Mouse (Mus musculus) 416B (cell line): ENCODE measurements around the gene Nudcd3.
A peak's percentile ranks its signal among the peaks of the same experiment; 100 is the strongest.

Source experiments
- DNase-seq: peaks from one replicate; pipeline ENCODE4 v3.0.0; 2011; ENCODE audit warnings: low read depth

Gene Nudcd3

DNA sequence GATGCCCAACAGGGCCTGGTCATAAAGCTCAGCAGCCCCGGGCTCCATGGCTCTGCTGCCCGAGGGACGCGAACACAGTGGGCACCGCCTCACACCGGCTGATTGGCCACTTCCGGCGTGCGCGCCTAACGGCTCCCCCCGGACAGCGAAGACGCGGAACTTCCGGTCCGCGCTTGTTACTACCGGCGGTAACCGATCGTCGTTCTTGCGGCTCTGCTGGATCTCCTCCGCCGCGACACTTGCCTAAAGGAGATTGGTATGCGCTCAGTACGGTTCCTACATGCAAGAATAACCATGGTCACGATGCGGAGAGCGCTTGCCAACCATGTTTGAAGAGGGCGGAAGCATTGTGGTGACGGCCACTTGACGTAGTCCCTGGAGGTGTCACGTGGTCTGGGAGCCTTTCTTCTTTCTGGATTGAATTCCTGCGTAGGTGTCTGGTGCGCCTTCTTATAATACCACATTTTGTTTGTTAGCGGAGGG is at the start of gene Nudcd3:
Nudcd3 (minus strand) TSS at position 329 of the 483 bp plus-strand sequence.
- peak; percentile 96 for DNase-seq

DNA sequence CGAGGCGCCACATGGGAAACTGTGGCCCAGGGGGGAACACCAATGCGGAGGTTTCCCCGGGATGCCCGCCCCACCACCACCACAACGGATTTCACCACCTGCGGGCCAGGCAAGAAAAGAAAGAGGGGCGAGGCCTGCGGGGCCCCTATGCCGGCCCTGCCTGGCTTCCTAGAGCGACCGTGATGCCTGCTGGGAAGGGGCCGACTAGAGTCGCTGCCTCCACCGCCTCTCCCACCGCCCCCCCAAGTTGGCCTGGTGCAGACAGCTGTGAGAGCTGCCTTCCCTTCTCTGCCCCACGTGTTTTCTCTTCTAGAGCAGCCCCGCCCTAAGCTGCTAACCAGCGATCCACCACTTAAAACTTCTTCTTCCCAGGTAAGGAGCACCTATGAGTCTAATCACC is 44.5 kb upstream of the Nudcd3 start:
- DNase-seq, result no peak

DNA sequence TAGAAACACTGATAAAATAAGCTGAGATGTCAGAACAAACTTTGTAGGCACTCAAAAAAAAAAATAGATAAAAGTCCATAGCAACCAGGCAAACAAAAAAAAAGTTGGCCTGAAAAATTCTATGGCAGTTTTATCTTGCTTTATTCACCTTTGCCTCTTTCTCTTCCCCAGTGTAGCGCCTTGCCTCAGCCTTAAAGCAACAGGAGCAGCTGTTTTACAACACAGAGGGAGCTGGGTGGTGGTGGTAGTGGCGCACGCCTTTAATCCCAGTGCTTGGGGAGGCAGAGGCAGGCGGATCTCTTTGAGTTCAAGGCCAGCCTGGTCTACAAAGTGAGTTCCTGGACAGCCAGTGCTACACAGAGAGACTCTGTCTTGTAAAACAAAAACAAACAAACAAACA is 32.8 kb upstream of the Nudcd3 start:
- no peak for DNase-seq

DNA sequence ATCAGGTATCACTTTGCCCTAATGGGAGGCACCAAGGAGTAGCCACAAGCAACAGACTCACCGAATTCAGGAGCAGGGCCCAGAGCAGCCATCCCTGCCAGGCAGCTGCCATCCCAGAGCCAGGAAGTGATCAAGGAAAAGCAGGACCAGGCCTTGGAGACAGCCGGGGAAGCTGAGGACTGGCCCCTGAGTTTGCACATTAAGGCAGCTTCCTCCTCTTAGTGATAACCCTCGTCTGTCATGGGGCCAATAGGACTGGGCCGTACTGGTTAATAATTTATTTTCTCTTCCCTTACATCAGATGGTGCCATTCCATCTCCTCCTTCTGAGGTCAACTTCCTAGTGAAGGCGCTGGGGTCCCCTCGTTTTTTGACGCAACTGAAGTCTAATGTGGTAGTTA is 29.8 kb upstream of the Nudcd3 start, which contains the start of gene Npc1l1:
Npc1l1 (minus strand) TSS at position 132 of the 400 bp plus-strand sequence.
- no peak for DNase-seq

DNA sequence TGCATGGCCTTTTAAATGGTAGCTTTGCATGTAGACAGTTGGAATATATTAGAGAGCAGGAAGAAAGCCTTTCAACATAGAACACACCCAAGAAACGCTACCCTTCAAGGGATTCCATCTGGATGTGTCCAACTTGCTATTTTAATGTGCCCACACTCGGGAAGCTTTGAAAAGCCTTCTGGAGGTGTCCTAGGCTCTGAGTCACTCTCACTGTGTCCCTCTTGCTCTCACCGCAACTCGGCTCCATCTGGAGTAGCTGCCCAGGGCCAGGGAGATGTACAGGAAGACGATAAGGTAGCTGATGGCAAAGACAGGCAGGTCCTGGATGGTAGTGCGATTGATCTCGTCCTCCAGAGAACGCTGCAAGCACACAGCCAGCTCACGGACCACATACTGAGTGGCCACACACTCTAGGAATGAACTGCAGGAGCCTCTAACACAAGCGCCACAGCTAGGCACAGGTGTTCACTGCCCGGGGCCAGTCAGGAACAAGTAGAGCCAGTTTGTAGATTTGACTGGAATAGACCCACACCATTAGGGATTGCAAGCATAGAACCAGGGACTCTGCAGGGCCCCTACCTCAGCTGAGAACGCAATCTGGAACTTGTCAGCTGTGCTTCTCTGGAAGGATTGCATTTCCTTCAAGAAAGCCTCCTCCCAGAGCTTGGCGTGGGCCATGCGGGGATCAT is 24.5 kb upstream of the Nudcd3 start:
- DNase-seq, result no peak

DNA sequence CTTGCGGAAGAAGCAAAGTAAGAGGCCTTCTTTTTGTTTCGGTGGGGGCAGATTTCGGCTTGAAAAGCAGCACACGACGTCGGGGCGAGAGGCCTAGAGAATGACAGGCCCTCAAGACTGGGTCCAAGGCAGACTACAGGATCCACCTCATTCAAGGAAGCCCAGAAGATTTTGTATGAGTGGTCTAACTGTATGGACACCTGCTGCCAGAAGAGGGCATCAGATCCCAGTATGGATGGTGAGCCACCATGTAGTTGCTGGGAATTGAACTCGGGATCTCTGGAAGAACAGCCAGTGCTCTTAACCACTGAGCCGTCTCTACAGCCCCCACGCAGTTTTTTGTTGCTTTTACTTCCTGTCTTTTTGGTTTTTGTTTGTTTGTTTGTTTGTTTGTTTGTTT is 22.0 kb upstream of the Nudcd3 start:
- no peak for DNase-seq

DNA sequence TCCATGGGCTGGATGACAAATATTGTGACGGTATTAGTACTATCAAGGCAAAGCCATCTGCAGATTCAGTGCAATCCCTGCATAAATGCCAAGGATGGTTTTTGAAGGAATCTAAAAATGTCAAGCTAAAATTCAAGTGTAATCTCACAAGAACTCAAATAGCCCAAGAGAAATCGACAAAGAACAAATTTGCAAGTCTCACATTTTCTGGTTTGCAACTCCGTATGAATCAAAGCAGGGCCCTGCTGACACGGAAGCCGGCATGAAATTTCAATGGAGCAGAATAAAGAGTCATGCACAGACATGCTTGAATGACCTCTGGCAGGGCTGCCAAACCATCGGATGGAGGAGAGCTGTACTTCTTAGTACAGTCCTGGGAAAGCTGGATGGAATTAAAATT is 19.8 kb upstream of the Nudcd3 start:
- no peak for DNase-seq

DNA sequence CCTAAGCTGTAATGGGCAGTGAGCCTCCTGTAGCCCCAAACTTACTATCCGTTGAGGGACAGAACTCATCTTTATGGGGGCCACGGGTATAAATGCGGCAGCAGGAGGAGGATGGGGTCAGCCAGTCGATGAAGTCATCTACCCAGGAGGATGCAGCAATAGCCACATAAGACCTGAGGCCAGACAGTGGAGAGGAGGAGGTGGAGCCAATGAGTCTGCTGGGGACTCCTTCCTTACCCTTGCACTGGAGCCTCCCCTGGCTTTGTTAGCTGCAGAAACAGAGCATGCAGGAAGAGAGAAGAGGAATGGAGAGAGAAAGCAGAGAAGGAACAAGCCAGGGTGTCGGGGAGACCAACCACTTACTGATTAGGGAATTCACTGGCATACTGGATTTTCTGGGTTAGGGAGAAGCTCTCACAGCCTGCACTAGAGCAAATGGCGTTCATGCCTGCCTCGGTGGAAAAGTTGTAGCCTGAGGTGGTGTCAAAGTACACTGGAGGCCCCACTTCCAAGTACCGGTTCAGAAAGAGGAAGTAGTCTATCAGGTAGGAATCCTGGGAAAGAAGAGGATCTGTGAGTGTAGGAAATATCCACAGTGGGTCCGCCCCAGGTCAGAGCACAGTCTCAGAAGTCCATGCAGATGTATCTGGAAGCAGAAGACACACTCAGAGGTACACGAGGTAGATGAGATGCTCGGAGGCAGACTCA is 18.1 kb upstream of the Nudcd3 start:
- no peak for DNase-seq

DNA sequence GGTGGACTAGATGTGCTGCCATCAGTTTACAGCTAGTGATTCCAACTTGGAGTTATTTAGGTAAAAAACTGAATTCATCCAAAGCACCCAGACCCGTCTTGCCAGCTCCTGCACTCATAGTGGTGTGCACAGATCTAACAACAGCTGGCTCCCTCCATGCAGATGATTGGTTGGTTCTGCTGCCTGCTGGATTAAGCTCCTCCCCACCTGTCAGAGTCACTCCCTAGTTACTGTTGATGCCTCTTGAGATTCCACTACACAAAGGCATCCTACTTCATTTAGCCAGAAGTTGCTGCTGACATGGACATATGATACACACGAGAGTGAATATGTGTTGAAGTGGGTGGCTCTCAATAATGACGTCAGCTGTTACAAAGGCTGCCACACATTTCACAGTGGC is 16.6 kb upstream of the Nudcd3 start:
- DNase-seq, result no peak

DNA sequence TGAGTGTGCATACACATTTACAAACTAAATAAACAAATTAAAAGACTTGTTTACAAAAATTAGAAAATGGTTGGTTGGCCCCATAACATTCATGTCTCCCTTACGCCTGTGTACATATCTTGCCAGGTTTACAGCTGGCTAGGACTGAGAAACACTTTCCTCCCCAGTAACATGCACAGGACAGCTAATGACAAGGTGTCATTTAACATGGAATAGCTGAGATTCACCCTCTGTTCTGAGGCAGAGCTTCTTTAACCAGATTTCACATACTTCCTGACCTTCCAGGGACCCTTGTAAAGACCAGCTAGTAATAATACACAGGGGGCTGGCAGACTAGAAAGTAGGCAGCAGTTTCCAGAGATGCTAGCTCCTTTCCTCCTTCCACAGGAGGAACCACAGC is 7.9 kb upstream of the Nudcd3 start:
- DNase-seq, result no peak

DNA sequence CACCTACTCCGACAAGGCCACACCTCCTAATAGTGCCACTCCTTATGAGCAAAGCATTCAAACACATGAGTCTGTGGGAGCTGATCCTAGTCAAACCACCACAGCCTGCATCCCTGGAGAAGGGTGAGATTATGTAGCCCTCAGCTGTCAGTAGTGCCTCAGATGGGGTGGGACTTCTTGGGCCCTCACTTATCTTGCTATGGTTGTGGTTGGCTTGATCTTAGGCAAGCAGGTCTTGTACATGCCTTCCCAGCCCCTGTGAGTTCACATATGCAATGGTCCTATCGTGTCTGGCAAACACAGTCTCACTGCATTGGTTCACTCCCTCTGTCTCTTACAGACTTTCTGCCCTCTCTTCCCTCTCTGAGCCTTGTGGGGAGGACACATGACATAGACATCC is 6.9 kb upstream of the Nudcd3 start:
- no peak for DNase-seq

DNA sequence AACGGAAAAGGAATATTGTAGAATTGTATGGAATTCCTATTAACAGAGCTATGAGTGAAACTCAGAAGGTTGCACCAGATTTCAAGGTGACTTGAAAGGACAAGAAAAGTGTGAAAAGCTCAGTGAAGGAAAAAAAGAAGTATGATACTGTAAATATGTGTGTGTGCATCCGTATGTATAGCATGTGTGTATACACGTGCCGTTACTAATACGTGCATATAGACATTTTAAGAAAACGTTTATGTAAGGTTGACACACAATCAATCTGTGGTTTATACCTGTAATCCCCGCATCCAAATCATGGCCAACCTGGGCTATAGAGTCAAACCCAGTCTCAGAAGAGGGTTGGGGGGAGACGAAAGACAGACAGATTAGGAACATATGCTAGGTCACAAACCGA is 355 bp upstream of the Nudcd3 start:
- no peak for DNase-seq

DNA sequence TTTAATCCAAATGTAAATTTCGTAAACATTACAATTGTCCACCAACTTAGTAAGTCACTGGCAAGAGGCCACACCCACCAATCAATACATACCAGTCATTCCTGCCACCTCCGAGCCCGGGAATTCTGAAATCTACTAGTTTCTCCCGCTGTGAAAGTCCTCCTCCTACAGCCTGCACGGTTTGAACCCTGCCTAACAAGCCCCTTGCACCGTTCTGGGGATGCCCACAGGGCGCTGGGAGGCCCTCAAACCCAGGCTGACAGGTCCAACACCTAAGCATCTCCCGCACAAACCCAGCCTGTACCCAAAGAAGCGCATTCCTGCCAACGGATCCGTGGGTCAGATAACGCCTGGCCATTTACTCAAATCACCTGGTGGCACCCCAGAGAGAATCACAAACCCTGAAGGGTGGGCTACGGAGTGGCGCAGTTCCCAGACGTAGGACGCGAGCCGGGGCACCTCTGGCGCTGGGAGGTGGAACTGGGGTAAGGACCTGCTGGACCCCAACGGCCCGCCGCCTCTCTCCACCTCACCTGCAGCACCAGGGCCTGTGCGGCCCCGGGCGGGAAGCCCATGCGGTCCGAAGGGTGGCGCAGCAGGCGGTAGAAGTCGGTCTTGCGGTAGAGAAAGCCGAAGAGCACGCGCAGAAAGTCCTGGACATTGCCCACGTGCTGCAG is 667 bp downstream of the Nudcd3 start, which contains the start of gene A730071L15Rik:
A730071L15Rik (plus strand) TSS at position 620 of the 677 bp plus-strand sequence.
- DNase-seq, result no peak

DNA sequence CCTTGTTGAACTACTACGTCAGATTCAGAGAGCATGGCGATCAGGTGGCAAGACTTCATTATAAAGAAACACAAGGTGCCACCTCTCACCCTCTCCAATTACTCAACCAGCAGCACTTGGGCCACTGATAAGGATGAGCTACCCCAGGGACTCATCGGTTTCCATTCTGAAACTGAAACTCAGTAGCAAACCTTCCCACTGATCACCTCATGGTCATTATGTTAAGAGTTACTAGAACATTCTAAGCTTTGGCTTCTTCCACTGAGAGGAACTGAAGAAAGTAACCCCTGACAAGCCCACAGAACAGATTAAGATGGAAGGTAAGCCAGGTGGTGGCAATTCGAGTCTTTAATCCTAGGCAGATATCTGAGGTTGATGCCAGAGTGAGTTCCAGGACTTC is 1.8 kb downstream of the Nudcd3 start:
- no peak for DNase-seq

DNA sequence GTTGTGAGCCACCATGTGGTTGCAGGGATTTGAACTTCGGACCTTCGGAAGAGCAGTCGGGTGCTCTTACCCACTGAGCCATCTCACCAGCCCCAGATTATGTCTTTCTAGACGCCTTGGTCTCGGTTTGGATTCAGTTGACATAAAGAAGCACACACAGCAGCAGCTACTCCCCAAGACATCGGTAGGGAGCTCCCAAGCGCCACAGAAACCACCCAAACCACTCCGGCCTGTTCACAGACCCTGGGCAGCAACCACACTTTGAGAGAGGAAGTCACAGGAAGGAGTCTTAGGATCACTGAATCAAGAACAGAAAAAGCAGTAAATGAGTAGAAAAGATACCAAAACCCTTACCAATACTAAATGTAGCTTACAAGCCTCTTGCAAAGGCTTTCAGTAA is 3.4 kb downstream of the Nudcd3 start:
- DNase-seq, result peak; percentile 82

DNA sequence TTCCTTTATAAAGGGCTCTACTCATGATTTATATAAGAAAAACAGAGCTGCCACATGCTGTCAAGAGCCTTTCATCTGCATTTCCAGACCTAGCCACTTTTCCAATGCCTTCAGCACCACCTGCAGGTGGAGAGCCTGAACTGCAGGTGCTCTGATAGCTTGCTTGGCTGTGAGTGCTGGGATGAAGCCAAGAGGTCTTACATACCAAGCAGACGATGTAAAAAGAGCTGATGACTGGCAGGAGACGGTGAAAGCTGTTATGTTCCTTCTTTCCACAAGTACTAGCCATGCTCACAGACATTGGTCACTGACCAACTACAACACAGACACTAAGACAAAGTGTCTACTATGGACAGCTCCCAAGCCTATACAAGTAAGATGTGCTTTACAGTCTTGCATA is 12.3 kb downstream of the Nudcd3 start:
- peak; percentile 91 for DNase-seq

DNA sequence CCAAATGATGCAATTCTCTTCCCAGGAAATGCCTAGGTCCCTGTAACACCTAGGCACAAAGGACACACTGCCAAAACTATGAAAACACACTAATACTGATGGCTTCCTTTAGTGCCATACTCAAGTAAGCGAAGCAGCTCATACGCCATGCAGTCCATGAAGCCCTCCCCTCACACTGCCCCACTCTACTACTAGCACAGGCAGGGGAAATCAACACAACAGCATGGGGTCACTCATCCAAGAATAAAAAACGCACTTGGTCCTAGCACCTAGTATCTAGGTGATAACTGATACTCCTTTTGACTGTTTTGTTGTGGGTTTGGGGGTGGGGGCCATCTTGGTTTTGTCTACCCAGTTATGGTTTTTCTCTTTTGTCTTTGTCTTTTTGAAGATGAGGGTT is 12.8 kb downstream of the Nudcd3 start:
- no peak for DNase-seq

DNA sequence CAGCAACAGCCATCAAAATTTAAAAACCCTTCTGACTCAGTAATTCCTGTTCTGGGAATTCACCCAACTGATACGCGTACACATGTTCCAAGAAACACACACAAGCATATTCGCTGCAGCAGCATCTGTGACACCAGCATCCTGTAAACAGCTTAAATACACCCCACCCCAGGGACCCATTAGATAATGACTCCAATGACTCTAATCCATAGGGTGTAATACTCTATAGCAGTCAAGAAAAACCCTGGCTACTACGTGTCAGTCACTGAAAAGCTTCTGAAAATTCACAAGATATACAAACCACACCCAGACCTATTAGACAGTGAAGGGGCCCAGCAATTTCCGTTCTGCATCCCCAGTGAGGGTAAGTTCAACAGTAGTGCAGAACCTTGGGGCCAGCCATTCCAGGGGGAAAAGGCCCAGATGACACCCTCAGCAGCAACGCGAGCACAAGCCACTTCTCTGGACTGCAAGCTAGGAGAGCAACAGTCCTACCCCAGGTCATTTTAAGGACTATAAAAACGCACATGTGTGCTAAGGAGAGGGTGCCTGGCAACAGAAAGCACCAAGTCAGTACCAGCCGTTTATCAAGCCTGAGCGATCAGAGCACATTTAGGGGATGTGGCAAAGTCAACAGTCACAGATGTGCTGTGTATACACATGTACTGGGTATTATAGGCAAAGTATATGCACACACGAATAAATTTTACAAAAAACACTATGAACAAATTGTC is 15.8 kb downstream of the Nudcd3 start:
- no peak for DNase-seq

DNA sequence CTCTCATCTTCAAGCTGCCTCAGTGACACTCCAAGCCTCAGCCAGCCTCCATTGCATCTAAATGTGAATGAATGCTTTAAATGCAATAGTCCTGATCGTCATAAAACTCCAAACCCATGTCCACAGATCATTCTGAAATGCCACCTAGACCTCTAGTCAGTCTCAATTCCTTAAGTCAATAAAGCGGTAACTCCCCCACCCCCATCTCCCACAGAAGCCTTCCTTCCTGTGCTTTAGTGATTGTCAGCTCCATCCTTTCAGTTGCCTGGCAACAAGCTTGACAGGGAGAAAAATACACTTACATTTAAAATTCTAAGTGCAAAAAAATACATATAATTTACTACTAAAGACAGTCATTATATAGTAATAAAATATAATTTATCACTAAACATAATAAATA is 17.0 kb downstream of the Nudcd3 start:
- no peak for DNase-seq

DNA sequence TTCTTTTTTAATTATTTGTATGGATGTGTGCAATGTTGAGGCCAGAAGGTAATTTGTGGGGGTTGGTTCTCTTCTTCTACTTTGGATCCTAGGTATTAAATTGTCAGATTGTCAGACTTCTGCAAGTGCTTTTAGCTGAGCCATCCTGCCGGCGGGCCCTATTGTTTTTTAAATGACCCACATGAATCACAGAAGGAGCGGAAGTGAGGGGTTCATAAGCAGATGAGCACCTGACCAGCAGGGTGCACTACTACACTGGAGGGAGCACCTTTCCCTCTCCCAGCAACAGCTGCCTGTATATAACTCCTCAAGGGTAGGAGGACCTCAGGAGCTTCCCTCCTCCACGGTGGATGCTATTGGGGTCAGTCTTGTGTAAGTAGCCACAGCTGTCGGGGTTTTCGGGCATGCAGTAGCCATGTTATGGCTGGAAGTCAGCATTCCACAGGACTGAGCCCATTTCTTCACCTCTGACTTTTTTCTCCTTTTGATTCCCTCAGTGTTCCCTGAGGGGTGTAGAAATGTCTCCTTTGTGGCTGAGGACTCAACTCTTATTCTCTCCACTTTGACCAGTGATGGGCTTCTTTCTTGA is 19.3 kb downstream of the Nudcd3 start:
- no peak for DNase-seq

DNA sequence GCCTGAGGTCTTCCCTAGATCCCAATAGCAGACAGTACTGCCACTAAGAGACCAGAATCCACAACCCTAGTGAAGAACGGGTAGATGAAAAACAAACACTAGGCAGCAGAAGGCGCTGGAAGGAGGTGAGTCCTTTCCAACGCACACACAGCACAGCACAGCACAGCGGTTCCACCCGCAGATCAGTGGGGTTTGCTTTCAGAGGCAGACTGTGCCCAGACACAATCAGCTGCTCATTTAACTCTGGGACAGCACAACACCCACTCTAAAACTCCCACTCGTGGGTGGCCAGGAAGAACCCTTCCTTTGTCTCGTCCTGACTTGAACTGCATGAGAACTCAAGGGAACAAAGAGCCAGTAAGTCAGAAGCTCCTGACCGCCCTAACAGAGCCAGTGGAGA is 21.0 kb downstream of the Nudcd3 start:
- no peak for DNase-seq

DNA sequence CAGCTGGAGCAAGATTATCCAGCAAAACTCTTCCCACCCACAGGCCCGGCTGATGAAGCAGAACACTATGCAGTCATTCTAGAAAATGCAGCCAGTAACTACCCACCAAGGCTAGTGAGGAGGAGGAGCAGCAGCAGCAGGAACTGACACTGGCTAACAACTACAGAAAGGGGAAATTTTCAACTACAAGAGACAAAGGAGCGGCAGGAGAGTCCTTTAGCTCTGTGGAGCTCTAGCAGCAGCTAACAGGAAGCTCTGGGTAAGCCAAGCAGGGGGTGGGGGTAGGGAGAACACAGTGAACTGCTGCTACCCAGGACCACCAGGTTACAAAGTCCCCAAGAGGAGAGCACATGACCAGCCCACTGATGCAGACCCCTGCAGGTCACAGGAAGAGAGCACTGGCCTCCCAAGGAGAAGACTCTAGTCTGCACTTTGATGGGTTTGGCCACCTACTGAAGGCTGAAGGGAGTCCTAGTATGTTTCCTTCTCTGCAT is 21.5 kb downstream of the Nudcd3 start:
- peak; percentile 59 for DNase-seq
